Mouse (Mus musculus): Measurements from ENCODE around the gene Cenpp.

Cenpp gene

GRCm38 (mm10) chr13:49460692-49461414 is 191.7 kb downstream of the Cenpp start:
- no peak for DNase-seq (ENCODE audit: low read depth)

GRCm38 (mm10) chr13:49460276-49460675 is 192.3 kb downstream of the Cenpp start:
- no peak for DNase-seq (ENCODE audit: low read depth)

GRCm38 (mm10) chr13:49449318-49449749 is 203.3 kb downstream of the Cenpp start:
- peak; percentile 76 for DNase-seq (ENCODE audit: low read depth)

- DNase-seq (ENCODE audit: low read depth) = no peak
Measured at GRCm38 (mm10) chr13:49444451-49444850, 208.1 kb downstream of the Cenpp start.

GRCm38 (mm10) chr13:49436170-49436569 is 216.4 kb downstream of the Cenpp start:
- DNase-seq (ENCODE audit: low read depth) = no peak

- DNase-seq (ENCODE audit: low read depth) = peak; percentile 47
Measured at GRCm38 (mm10) chr13:49435745-49436144, 216.8 kb downstream of the Cenpp start.

- DNase-seq (ENCODE audit: low read depth) = no peak
Measured at GRCm38 (mm10) chr13:49433268-49434029, 219.1 kb downstream of the Cenpp start.

- DNase-seq (ENCODE audit: low read depth) = no peak
Measured at GRCm38 (mm10) chr13:49430529-49430928, 222.1 kb downstream of the Cenpp start.

- peak; percentile 55 for DNase-seq (ENCODE audit: low read depth)
Measured at GRCm38 (mm10) chr13:49428042-49428675, 224.4 kb downstream of the Cenpp start.

- DNase-seq (ENCODE audit: low read depth) = no peak
Measured at GRCm38 (mm10) chr13:49426736-49427135, 225.8 kb downstream of the Cenpp start.

- DNase-seq (ENCODE audit: low read depth) = peak; percentile 27
Measured at GRCm38 (mm10) chr13:49421959-49422358, 230.6 kb downstream of the Cenpp start.

- no peak for DNase-seq (ENCODE audit: low read depth)
Measured at GRCm38 (mm10) chr13:49421606-49421917, 231.0 kb downstream of the Cenpp start.

- DNase-seq (ENCODE audit: low read depth) = peak; percentile 96
Measured at GRCm38 (mm10) chr13:49420754-49421605, 231.6 kb downstream of the Cenpp start, which contains the start of gene Ippk. Ippk (plus strand) TSS chr13:49421249.
